Mouse (Mus musculus) thymus, postnatal 4 days (tissue): ENCODE results near the gene Olfr209.
A peak's percentile ranks its signal among the peaks of the same experiment; 100 is the strongest.
"Not testable (repeated sequence)": the region's sequence is repeated elsewhere in the genome, so short reads cannot be mapped to it uniquely, and the experiment has no call there.

Experiments used
- DNase-seq: peaks from one replicate; pipeline ENCODE4 v3.0.0; 2021

Gene Olfr209

DNA sequence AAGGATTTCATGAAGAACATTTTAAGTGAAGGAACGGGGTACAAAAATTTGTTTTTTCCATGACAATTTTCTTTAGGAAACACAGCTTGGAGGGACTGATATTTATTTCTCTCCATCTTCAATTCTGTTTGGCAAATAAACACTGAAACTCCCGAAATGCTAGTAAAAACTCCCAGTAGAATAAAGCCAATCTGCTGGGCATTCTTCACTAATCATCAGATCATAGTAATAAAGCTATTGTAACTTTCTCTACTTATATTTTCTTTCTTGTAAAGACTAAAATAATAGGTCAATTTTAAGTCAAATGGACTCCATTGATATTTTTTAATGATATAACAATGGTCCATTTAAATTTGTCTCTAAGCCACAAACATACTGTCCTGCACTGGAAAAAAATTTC is at the start of gene Olfr209:
Gene Olfr209 (minus strand): TSS at position 101 of the 400 bp plus-strand sequence.
- no peak for DNase-seq

DNA sequence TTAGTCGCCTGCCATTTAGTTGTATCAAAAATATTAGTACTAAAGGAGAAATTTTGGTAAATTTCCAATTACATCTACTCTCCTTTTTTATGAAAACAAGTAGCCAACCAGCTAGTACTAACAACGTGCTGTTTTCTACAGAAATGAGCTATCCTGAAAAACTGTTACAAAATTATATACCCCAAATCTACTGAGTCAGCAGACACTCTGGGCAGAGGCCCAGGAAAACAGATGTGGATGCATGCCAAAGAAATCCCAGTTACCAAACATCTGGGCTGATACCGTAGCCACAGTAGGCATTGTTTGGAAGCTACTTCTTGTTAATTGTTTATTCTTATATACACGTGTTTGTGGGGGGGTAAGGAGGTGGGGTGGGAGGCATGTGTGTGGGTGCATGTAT is 49.7 kb upstream of the Olfr209 start:
- DNase-seq: no peak

DNA sequence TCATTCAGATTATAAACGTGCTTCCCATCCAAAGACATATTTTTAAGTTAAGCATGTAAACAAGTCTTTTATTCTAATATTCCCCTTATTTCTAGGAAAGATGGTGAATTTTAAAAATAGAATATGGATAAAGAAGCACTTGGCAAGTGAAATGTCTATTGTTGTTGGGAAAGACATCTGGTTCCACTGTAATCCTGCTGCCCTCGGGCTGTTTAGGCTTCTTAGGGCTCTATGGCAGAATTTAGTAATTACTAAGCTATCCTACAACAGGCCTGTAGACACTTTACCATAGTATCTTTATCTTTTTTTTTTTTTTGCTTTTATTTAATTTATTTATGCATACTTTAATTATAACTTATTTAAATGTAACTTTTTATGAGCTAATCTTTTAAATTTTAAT is 46.0 kb upstream of the Olfr209 start:
- DNase-seq: no peak

DNA sequence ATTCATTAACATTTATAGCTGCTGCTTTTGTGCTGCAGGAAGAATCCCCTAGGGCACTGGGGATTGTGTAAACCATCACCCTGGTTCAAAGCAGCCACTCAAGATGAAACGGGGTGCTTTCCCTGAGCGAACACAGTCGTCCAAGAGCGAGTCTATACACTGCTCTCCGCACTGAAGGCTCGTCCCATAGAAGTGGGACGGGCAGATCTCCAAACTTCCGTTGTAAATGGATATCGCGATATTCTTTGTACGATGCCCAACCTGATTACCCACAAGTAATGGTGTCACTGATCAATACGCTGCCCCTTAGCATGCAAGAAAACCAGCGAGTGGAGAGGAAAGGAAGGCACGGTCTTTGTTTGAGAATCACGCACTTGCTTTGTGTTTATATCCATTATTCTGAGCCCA is 45.6 kb upstream of the Olfr209 start:
- DNase-seq: no peak

DNA sequence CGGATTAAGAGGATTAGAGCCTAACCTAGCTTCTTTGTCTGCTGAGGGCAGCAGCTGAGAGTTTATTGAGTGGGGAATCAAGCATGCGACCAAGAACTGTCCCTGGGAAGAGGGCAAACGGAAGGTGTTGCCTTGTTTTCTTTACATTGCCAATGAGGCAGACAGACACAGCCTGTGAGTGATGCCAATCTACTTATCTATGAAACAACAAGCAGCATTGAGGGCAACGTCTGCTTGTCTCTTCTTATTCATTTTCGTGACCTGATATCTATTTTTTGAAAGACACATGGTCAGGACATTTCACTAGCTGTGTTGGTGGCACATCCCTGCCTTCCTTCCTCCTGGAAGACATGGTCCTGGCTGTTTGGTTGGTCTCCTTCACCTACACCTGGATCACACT is 43.2 kb upstream of the Olfr209 start, which contains the start of gene Gabrr3:
Gene Gabrr3 (plus strand): TSS at position 301 of the 400 bp plus-strand sequence.
- no peak for DNase-seq

DNA sequence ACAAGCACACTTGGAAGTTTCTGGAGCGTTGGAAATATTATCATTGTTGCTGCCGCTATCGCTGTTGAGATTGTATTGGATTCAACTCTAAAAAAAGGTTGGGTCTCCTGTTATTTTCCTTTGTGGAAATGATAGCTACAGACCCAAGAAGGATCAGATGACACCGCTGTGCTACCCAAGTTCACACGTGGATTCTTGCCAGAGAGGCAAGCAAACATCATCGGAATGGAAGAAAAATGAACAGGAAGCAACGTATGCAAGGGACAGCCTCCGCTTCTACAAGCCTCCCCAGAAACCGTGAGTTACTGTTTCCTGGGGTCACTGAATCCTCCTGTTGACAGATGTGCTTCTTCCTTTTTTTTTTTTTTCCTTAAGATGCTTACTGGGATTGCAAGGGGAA is 41.0 kb upstream of the Olfr209 start:
- DNase-seq: no peak

DNA sequence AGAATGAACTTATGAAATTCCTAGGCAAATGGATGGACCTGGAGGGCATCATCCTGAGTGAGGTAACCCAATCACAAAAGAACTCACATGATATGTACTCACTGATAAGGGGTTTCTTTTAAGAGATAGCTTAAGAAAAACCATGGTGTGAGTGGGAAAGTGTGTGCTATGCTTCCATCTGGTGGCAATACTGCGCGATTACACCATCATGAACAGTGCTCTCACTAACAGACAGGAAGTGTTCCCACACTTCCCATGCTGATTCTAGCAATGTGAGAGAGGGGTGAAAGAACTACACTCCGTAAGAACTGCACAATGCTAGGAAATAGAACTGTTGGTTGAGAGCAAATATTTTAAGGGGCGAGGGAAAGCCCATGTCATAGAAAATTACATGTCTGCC is 39.9 kb upstream of the Olfr209 start:
- DNase-seq: no peak

DNA sequence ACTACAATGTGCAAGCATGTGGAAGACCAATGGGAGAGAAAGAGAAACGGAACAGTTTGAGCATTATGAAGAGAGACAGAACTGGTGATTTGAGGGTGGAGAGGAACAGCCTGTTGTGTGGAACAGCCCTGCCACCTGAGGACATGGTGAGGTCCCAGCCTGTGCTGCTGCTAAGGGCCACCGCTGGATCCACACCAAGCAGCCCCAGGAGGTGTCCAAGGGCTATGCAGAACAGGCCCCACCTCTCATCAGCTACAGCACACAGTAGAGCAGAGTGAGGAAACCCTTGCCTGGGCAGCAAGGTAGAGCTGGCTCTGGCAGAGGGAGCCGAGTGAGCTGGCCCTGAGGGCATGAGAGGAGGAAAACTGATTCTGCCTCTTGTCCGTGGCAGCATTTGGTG is 38.2 kb upstream of the Olfr209 start:
- DNase-seq: no peak

DNA sequence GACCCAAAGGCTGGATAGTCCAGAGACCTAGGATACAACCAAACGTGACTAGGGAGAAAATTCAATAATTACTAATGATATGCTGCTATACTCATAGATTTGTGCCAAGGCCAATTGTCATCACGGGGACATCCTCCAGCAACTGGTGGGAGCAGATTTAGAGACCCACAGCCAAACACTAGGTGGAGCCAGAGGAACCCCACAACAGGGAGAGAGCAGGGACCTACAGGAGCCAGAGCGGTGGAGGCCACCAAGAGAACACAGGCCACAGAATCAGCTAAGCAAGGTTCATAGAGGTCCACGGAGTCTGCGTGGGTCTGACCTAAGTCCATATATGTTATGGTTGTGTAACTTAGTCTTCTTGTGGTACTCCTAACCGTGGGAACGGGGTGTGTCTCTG is 37.3 kb upstream of the Olfr209 start:
- DNase-seq: peak; percentile 11

DNA sequence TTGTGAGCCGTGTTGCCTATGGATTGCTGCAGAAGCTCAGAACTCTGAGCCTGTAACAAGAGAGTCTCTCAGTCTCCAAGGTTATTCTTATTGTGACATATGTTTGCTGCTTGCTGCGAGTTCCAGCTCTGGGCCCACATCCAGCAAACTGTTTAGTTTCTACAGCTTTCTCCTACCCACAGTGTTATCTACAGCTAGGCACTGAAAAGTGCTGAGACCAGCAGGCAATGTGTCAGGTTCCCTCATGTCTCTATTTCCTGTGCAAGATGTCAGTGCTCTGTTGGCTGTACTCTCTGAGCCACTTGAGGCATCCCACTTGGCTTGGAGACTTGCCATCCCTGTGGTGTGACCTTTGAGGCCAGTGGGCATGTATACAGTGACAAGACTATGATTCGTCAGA is 29.5 kb upstream of the Olfr209 start:
- no peak for DNase-seq

DNA sequence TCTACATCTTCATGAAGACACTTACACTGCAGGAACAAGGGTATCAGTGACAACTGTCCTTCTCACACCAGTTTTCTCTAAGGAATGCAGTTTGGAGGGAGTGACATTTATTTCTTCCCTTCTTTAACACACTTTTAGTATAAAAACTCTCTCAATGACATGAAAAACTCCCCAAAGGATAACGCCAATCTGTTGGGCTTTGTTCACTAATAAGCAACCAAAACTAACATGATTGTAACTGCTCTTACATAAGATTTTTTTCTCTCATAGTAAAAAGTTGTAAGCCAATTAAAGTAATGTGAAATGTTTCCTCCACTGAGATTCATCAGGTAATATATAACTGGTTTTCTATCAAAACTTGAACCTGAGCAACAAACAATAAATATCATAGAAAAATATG is 14.6 kb downstream of the Olfr209 start, which contains the start of gene Olfr206:
Gene Olfr206 (minus strand): TSS at position 101 of the 400 bp plus-strand sequence.
- no peak for DNase-seq

DNA sequence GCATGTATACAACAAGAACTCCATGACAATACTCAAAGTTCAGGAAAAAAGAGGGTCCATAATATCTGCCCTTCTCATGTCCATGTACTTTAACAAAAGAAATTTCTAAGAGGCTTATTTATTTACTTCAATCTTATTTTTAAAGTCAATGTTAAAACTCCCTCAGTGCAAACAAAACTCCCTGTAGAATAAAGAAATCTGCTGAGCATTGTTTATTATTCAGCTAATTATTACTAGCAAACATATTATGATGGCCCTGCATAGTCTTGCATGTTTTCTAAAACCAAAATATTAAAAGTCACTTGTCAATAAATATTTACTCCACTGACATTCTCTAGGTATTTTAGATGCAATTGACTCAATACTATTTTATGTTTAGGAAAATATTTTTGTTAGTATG is 32.8 kb downstream of the Olfr209 start, which contains the start of gene Olfr205:
Gene Olfr205 (minus strand): TSS at position 101 of the 400 bp plus-strand sequence.
- no peak for DNase-seq

DNA sequence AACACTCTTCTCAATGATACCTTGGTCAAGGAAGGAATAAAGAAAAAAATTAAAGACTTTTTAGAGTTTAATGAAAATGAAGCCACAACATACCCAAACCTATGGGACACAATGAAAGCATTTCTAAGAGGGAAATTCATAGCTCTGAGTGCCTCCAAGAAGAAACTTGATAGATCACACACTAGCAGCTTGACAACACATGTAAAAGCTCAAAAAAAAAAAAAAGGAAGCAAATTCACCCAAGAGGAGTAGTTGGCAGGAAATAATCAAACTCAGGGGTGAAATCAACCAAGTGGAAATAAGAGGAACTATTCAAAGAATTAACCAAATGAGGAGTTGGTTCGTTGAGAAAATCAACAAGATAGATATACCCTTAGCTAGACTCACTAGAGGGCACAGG is 40.5 kb downstream of the Olfr209 start:
- not testable (repeated sequence) for DNase-seq

DNA sequence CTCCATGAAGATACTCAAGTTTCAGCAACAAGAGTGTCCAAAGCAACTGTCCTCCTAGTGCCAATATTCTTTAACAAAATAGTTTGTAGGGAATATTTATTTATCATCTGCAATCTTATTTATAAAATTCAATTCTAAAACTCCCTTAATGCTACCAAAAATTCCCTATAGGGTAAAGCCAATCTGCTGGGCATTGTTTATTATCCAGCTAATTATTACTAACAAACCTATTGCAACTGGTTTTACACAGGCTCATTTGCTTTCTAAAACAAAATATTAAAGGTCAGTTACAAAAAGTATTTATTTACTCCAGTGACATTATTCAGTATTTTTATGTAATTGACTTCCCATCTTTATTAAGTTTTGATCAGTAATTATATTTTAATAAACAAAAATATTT is 45.6 kb downstream of the Olfr209 start, which contains the start of gene Olfr204:
Gene Olfr204 (minus strand): TSS at position 101 of the 400 bp plus-strand sequence.
- no peak for DNase-seq
